Mouse (Mus musculus) lung, postnatal 0 days (tissue): ENCODE measurements around the gene B3gnt6.

Experiments
- CTCF ChIP-seq: IDR thresholded peaks from 2 replicates; pipeline ENCODE4 v1.5.1; 2016; ENCODE audit warnings: antibody characterized with exemption, mild to moderate bottlenecking
- EP300 ChIP-seq: IDR thresholded peaks from 2 replicates; pipeline ENCODE4 v1.6.1; 2016; ENCODE audit warnings: antibody characterized with exemption, mild to moderate bottlenecking, control low read depth

DNA sequence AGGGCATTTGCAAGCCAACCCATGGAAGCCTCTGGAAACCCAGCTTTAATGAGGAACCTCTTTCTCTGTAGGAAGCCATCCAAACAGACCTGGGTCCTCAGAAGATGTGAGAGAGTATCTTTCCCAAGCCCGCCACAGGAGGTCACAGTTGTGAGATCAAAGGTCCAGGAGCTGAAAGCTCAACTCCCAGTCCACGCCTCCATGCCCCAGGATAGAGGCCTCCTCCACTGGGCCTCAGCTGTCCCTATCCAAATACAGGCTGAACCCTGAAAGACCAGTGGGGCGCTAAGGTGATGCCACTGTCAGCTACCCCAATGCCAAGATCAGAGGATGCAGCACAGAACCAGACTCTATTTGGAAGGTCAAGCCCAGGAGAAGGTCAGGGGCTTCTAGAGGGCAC, 56.6 kb downstream of the B3gnt6 start:
- TF ChIP-seq CTCF (no peak), EP300 (no peak)
